Mouse (Mus musculus) hindbrain, embryonic 14.5 days (tissue): ENCODE measurements around the gene Ecm2. TPM values are rescaled to one million over a fixed set of nuclear protein-coding genes. Genes with fewer than 3 reads are reported as not detected.

Source experiments
- ATAC-seq: fragments of 200-750 bp; cut with Nextera tagmentation; 2 replicates; pipeline ENCODE4 v1.8.0; 2017; ENCODE audit warnings: moderate number of reproducible peaks, mild to moderate bottlenecking, moderate TSS enrichment, moderate library complexity; ENCODE audit not compliant: low FRiP score
- DNase-seq: peaks from one replicate; pipeline ENCODE4 v3.0.0-alpha.2; 2015; ENCODE audit warnings: low spot score
- H3K27ac ChIP-seq: fragments of 300-500 bp; sonication (generic); 2 replicates; pipeline ENCODE4 v1.5.1; 2014; ENCODE audit warnings: mild to moderate bottlenecking, moderate library complexity
- H3K27me3 ChIP-seq: fragments of 300-500 bp; sonication (generic); 2 replicates; pipeline ENCODE4 v1.6.1; 2014; ENCODE audit warnings: mild to moderate bottlenecking, low read length, mixed read lengths; ENCODE audit not compliant: control insufficient read depth, insufficient read depth
- H3K36me3 ChIP-seq: fragments of 300-500 bp; sonication (generic); replicated peaks from 2 replicates; pipeline ENCODE4 v1.6.1; 2014; ENCODE audit not compliant: control insufficient read depth, insufficient read depth
- H3K4me1 ChIP-seq: fragments of 300-500 bp; sonication (generic); replicated peaks from 2 replicates; pipeline ENCODE4 v1.6.1; 2014; ENCODE audit warnings: antibody characterized with exemption, low read length, mixed read lengths; ENCODE audit not compliant: control insufficient read depth, insufficient read depth
- H3K4me2 ChIP-seq: fragments of 300-500 bp; sonication (generic); replicated peaks from 2 replicates; pipeline ENCODE4 v1.6.1; 2014; ENCODE audit warnings: mild to moderate bottlenecking, moderate library complexity
- H3K4me3 ChIP-seq: fragments of 300-500 bp; sonication (generic); replicated peaks from 2 replicates; pipeline ENCODE4 v1.5.1; 2014; ENCODE audit warnings: mild to moderate bottlenecking, low read length
- H3K9ac ChIP-seq: fragments of 300-500 bp; sonication (generic); 2 replicates; pipeline ENCODE4 v1.6.1; 2014
- H3K9me3 ChIP-seq: fragments of 300-500 bp; sonication (generic); 2 replicates; pipeline ENCODE4 v1.6.1; 2016; ENCODE audit warnings: low read length; ENCODE audit not compliant: control insufficient read depth
- WGBS: fragments of 180-500 bp; shearing (Covaris S2); extraction: QIAGEN DNeasy Blood & Tissue Kit; methylation state at CpG from one replicate; pipeline ENCODE4 v1.1.7; 2014; 5-methylcytosine and 5-hydroxymethylcytosine counted together
- polyA plus RNA-seq: library from polyadenylated mRNA; unstranded; fragments of >200 nt; fragmentation: Nextera tagmentation; extraction: Ambion mirVana; gene quantifications from 2 replicates; pipeline ENCODE4 v1.2.1, GENCODE M21; 2014

Ecm2 gene
- polyA plus RNA-seq, 1 experiment from 2014 or later = 2.2 TPM

DNA sequence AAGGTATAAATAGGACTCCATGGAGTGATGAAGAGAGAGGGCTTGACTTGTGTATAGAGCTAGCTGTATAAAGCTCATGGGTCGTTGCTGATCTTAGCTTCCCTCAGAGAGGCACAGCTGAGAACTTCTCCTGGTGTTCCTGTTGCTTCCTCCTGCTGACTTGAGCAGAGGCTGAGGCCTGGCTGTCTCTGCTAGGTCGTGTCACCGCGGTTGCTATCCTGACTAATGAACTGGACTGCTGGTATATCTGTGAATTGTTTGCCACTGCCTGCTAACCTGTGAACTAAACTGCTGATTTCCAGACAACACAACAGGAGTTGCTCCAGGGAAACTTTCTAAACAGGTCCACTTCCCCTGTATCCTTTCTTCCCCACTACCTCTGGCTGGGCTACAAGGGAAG lies 34.3 kb upstream of the Ecm2 start:
- no peak for ATAC-seq
- no peak overlapping the region for H3K27ac ChIP-seq
- 85% methylated on average over 4 of the region's 4 CpGs for WGBS
- no peak overlapping the region for H3K4me2 ChIP-seq
- peaks cover 8% of the 10 kb centered on the region; the same call in 1 of the 2 replicates for H3K36me3 ChIP-seq
- no peaks in the 10 kb centered on the region for H3K4me1 ChIP-seq
- no peaks in the 10 kb centered on the region for H3K27me3 ChIP-seq
- H3K4me3 ChIP-seq = no peak overlapping the region
- H3K9me3 ChIP-seq = no peaks in the 10 kb centered on the region
- no peak overlapping the region for H3K9ac ChIP-seq
- DNase-seq = no peak

GRCm38 (mm10) chr13:49470806-49471205 lies 33.8 kb upstream of the Ecm2 start:
- H3K27ac ChIP-seq = no peak overlapping the region
- WGBS = 71% methylated on average over 4 of the region's 4 CpGs
- H3K9ac ChIP-seq = no peak overlapping the region
- H3K9me3 ChIP-seq = no peaks in the 10 kb centered on the region
- H3K4me2 ChIP-seq = no peak overlapping the region
- no peak overlapping the region for H3K4me3 ChIP-seq
- DNase-seq (no peak), ATAC-seq (no peak)
- H3K4me1 ChIP-seq = no peaks in the 10 kb centered on the region
- H3K27me3 ChIP-seq = no peaks in the 10 kb centered on the region
- H3K36me3 ChIP-seq = 0 out of 2 replicates have a peak, but pooled peaks cover 3% of the 10 kb centered on the region

GRCm38 (mm10) chr13:49471981-49472675 lies 32.5 kb upstream of the Ecm2 start:
- Histone ChIP-seq H3K9ac (no peak overlapping the region), H3K4me1 (no peaks in the 10 kb centered on the region), H3K36me3 (no peaks in the 10 kb centered on the region), H3K27me3 (no peaks in the 10 kb centered on the region), H3K4me3 (no peak overlapping the region), H3K27ac (no peak overlapping the region), H3K9me3 (no peaks in the 10 kb centered on the region), H3K4me2 (no peak overlapping the region)
- 61% methylated on average over 4 of the region's 4 CpGs for WGBS
- ATAC-seq (no peak), DNase-seq (no peak)

- no peak overlapping the region for H3K27ac ChIP-seq
- H3K4me2 ChIP-seq = no peak overlapping the region
- no peaks in the 10 kb centered on the region for H3K27me3 ChIP-seq
- H3K9ac ChIP-seq = no peak overlapping the region
- DNase-seq (no peak), ATAC-seq (no peak)
- no peak overlapping the region for H3K4me3 ChIP-seq
- no peaks in the 10 kb centered on the region for H3K9me3 ChIP-seq
- no peaks in the 10 kb centered on the region for H3K4me1 ChIP-seq
- WGBS = 95% methylated on average over 6 of the region's 6 CpGs
- no peaks in the 10 kb centered on the region for H3K36me3 ChIP-seq
Measured at GRCm38 (mm10) chr13:49472676-49473005, 32.0 kb upstream of the Ecm2 start.

DNA sequence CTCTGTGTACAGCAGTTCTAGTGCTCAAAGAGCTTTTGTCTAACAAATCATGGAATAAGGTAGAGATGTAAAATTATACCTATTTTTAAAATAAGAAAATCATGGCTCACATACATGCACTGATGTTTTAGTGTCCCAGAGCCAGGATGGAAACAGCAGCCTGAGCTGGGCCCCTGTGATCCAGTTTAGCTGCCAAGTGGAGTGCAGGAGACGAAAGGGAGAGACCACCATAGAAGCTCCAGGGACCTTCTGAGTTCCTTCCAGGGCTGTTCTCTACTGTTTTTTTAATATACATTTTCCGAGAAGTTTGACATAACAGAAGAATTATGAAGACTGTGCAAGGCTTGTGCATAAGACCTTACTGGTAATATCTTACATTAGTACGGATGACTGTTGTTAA lies 26.7 kb upstream of the Ecm2 start:
- no peaks in the 10 kb centered on the region for H3K9me3 ChIP-seq
- H3K4me2 ChIP-seq = no peak overlapping the region
- no peak overlapping the region for H3K9ac ChIP-seq
- 92% methylated on average over 3 of the region's 3 CpGs for WGBS
- no peaks in the 10 kb centered on the region for H3K4me1 ChIP-seq
- H3K4me3 ChIP-seq = no peak overlapping the region
- H3K27ac ChIP-seq = no peak overlapping the region
- ATAC-seq (no peak), DNase-seq (no peak)
- H3K36me3 ChIP-seq = no peaks in the 10 kb centered on the region
- H3K27me3 ChIP-seq = no peaks in the 10 kb centered on the region

GRCm38 (mm10) chr13:49478851-49479374 lies 25.7 kb upstream of the Ecm2 start:
- H3K4me1 ChIP-seq = no peaks in the 10 kb centered on the region
- H3K9ac ChIP-seq = no peak overlapping the region
- no peaks in the 10 kb centered on the region for H3K36me3 ChIP-seq
- no peak for DNase-seq
- ATAC-seq = no peak
- WGBS = 92% methylated on average over 6 of the region's 6 CpGs
- H3K4me2 ChIP-seq = no peak overlapping the region
- no peaks in the 10 kb centered on the region for H3K9me3 ChIP-seq
- H3K27ac ChIP-seq = no peak overlapping the region
- H3K4me3 ChIP-seq = no peak overlapping the region
- no peaks in the 10 kb centered on the region for H3K27me3 ChIP-seq

GRCm38 (mm10) chr13:49479399-49479798 lies 25.2 kb upstream of the Ecm2 start:
- Histone ChIP-seq H3K27ac (no peak overlapping the region), H3K9me3 (no peaks in the 10 kb centered on the region), H3K4me1 (no peaks in the 10 kb centered on the region), H3K9ac (no peak overlapping the region), H3K36me3 (no peaks in the 10 kb centered on the region), H3K4me3 (no peak overlapping the region), H3K27me3 (no peaks in the 10 kb centered on the region), H3K4me2 (no peak overlapping the region)
- DNase-seq (no peak), ATAC-seq (no peak)
- 81% methylated on average over 4 of the region's 4 CpGs for WGBS

DNA sequence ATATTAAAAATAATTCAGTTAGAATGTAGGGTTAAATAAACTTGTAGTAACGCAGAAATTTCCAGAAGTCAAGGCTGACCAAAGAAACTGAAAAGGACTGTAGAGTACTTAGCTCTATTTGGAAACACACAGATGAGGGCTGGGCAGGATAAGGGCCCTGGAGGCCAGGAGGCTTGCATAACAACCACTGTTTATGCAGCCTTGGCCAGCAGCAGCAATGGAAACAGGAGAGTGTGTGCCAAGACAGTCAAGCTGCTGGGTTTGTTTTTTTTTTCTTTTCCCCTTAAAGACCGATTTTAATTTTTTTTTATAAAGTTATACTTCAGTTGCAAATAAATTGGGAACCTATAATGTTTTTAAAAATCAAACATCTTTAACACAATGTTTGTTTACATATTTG lies 24.6 kb upstream of the Ecm2 start:
- H3K36me3 ChIP-seq = no peaks in the 10 kb centered on the region
- no peak overlapping the region for H3K27ac ChIP-seq
- ATAC-seq (no peak), DNase-seq (peak; percentile 43)
- H3K9ac ChIP-seq = no peak overlapping the region
- H3K4me3 ChIP-seq = no peak overlapping the region
- H3K4me2 ChIP-seq = no peak overlapping the region
- no peaks in the 10 kb centered on the region for H3K27me3 ChIP-seq
- no peaks in the 10 kb centered on the region for H3K9me3 ChIP-seq
- 79% methylated on average over 2 of the region's 2 CpGs for WGBS
- no peaks in the 10 kb centered on the region for H3K4me1 ChIP-seq

GRCm38 (mm10) chr13:49480551-49480950 lies 24.1 kb upstream of the Ecm2 start:
- ATAC-seq = peak; percentile 55; the same call in 1 of the 2 replicates
- no peak overlapping the region for H3K27ac ChIP-seq
- no peaks in the 10 kb centered on the region for H3K27me3 ChIP-seq
- WGBS = 54% methylated on average over 5 of the region's 5 CpGs
- H3K4me2 ChIP-seq = no peak overlapping the region
- H3K4me1 ChIP-seq = no peaks in the 10 kb centered on the region
- peak; percentile 35 for DNase-seq
- no peak overlapping the region for H3K9ac ChIP-seq
- H3K4me3 ChIP-seq = no peak overlapping the region
- no peaks in the 10 kb centered on the region for H3K9me3 ChIP-seq
- H3K36me3 ChIP-seq = no peaks in the 10 kb centered on the region

DNA sequence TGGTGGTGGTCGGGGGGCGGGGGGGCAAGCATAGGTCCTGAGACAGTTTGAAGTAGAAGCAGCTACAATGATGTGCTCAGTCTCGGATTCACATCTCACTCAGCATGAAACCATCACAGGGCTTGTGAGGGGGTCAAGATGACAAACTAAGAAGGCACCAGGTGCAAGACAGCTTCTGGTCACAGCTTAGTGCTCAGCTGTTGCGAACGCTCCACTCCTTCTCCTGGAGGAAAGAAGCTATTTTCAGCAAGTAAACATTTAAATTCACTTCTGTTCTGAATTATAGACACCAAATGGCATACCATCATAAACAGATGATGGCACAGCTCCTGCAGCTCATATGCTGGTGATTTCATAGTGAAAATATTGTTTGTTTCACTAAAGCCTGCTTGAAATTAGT lies 19.2 kb upstream of the Ecm2 start:
- H3K27ac ChIP-seq = no peak overlapping the region
- WGBS = 83% methylated on average over 5 of the region's 5 CpGs
- ATAC-seq = no peak
- no peaks in the 10 kb centered on the region for H3K36me3 ChIP-seq
- no peak overlapping the region for H3K4me3 ChIP-seq
- H3K27me3 ChIP-seq = no peaks in the 10 kb centered on the region
- H3K9me3 ChIP-seq = no peaks in the 10 kb centered on the region
- no peak for DNase-seq
- H3K4me1 ChIP-seq = no peaks in the 10 kb centered on the region
- H3K9ac ChIP-seq = no peak overlapping the region
- H3K4me2 ChIP-seq = no peak overlapping the region
